Comparison of ENCODE assay signal across 21 mouse cellular contexts in genomic region chr4:30312438-30312837, GRCm38 (mm10).
DNase-seq lines count a peak whose midpoint lies in the region; ATAC-seq and TF ChIP-seq lines count a peak whose summit lies in the region.
"Had no signal": no experiment of that assay in that cellular context is flagged by ENCODE, and none has a peak within 500 bp of the region (broad histone marks: within the 10 kb centered on the region; RNA-seq: fewer than 3 reads in every experiment).

No protein-coding gene starts in this region.

- no peak overlapping the region for H3K27ac ChIP-seq in limb, embryonic 14.5 days (replicated peaks; ENCODE audit: low read depth, low read length)
- no peak overlapping the region for H3K27ac ChIP-seq in limb, embryonic 10.5 days
- no peak overlapping the region for H3K27ac ChIP-seq in forebrain, postnatal 0 days (ENCODE audit: low read depth, low read length)
- peak overlapping the region; percentile 59 for H3K27ac ChIP-seq in midbrain, embryonic 13.5 days
- H3K27ac ChIP-seq: heart, embryonic 15.5 days; limb, embryonic 15.5 days had no signal

- TF ChIP-seq CTCF in forebrain, postnatal 0 days (IDR thresholded peaks at IDR 0.05; ENCODE audit: low read depth): no peak

- H3K4me2 ChIP-seq in limb, embryonic 14.5 days (replicated peaks; ENCODE audit: low read depth, low read length, severe bottlenecking): no peak overlapping the region
- no peak overlapping the region for H3K4me2 ChIP-seq in forebrain, postnatal 0 days (ENCODE audit: low read depth)
- H3K4me2 ChIP-seq in midbrain, embryonic 13.5 days (replicated peaks): peak overlapping the region; percentile 31
- H3K4me2 ChIP-seq: heart, embryonic 15.5 days; limb, embryonic 15.5 days had no signal

- ATAC-seq in limb, embryonic 14.5 days (ENCODE audit: low FRiP score, low read depth): no peak
- no peak for ATAC-seq in forebrain, postnatal 0 days
- peak; percentile 73 for ATAC-seq in midbrain, embryonic 13.5 days
- ATAC-seq: activated CD4-positive, CD25-positive, alpha-beta regulatory T cell, adult 4 months; Patski had no signal

- H3K27me3 ChIP-seq in limb, embryonic 14.5 days (ENCODE audit: control insufficient read depth, insufficient read depth, low read length): no peaks in the 10 kb centered on the region
- no peaks in the 10 kb centered on the region for H3K27me3 ChIP-seq in limb, embryonic 10.5 days (ENCODE audit: low read depth, poor library complexity, severe bottlenecking)
- no peaks in the 10 kb centered on the region for H3K27me3 ChIP-seq in forebrain, postnatal 0 days (ENCODE audit: insufficient read depth, low read length)
- H3K27me3 ChIP-seq in midbrain, embryonic 13.5 days: no peaks in the 10 kb centered on the region
- H3K27me3 ChIP-seq: heart, embryonic 15.5 days; limb, embryonic 15.5 days; Patski had no signal

- no peak overlapping the region for H3K4me3 ChIP-seq in limb, embryonic 14.5 days (replicated peaks; ENCODE audit: low read length)
- no peak overlapping the region for H3K4me3 ChIP-seq in limb, embryonic 10.5 days
- H3K4me3 ChIP-seq in forebrain, postnatal 0 days (ENCODE audit: low read depth, low read length): no peak overlapping the region
- H3K4me3 ChIP-seq in midbrain, embryonic 13.5 days (replicated peaks): no peak overlapping the region
- H3K4me3 ChIP-seq: heart, embryonic 15.5 days; limb, embryonic 15.5 days had no signal

- no peaks in the 10 kb centered on the region for H3K36me3 ChIP-seq in limb, embryonic 14.5 days (ENCODE audit: control insufficient read depth, insufficient read depth, low read length)
- H3K36me3 ChIP-seq in limb, embryonic 10.5 days: no peaks in the 10 kb centered on the region
- no peaks in the 10 kb centered on the region for H3K36me3 ChIP-seq in forebrain, postnatal 0 days (ENCODE audit: insufficient read depth)
- no peaks in the 10 kb centered on the region for H3K36me3 ChIP-seq in midbrain, embryonic 13.5 days
- H3K36me3 ChIP-seq: heart, embryonic 15.5 days; limb, embryonic 15.5 days had no signal

- no peaks in the 10 kb centered on the region for H3K9me3 ChIP-seq in limb, embryonic 14.5 days (ENCODE audit: control insufficient read depth, low read length)
- H3K9me3 ChIP-seq in limb, embryonic 10.5 days (replicated peaks): no peaks in the 10 kb centered on the region
- no peaks in the 10 kb centered on the region for H3K9me3 ChIP-seq in forebrain, postnatal 0 days (ENCODE audit: low read length)
- H3K9me3 ChIP-seq in midbrain, embryonic 13.5 days: no peaks in the 10 kb centered on the region
- H3K9me3 ChIP-seq: heart, embryonic 15.5 days; limb, embryonic 15.5 days had no signal

- WGBS in limb, embryonic 14.5 days: 53% methylated on average over 2 of the region's 2 CpGs
- 82% methylated on average over 2 of the region's 2 CpGs for WGBS in limb, embryonic 10.5 days
- 8% methylated on average over 2 of the region's 2 CpGs for WGBS in forebrain, postnatal 0 days
- 15% methylated on average over 2 of the region's 2 CpGs for WGBS in midbrain, embryonic 13.5 days

- no peaks in the 10 kb centered on the region for H3K4me1 ChIP-seq in limb, embryonic 14.5 days (ENCODE audit: control insufficient read depth, insufficient read depth, low read length)
- H3K4me1 ChIP-seq in limb, embryonic 10.5 days: peaks cover 6% of the 10 kb centered on the region; the same call in 1 of the 2 replicates
- H3K4me1 ChIP-seq in forebrain, postnatal 0 days (ENCODE audit: insufficient read depth): peaks cover 5% of the 10 kb centered on the region; the same call in 1 of the 2 replicates
- peaks cover 15% of the 10 kb centered on the region for H3K4me1 ChIP-seq in midbrain, embryonic 13.5 days (replicated peaks)
- H3K4me1 ChIP-seq: heart, embryonic 15.5 days; limb, embryonic 15.5 days had no signal

- H3K9ac ChIP-seq in limb, embryonic 14.5 days (ENCODE audit: low read depth, low read length, severe bottlenecking): no peak overlapping the region
- H3K9ac ChIP-seq in forebrain, postnatal 0 days: no peak overlapping the region
- H3K9ac ChIP-seq in midbrain, embryonic 13.5 days (replicated peaks): no peak overlapping the region
- H3K9ac ChIP-seq: heart, embryonic 15.5 days; limb, embryonic 15.5 days had no signal

- TF ChIP-seq POLR2A in limb, embryonic 14.5 days (IDR thresholded peaks at IDR 0.05; ENCODE audit: borderline replicate concordance, extremely low read depth, insufficient read depth, insufficient read length): no peak

- peak; percentile 6 for DNase-seq in limb, embryonic 14.5 days (ENCODE audit: low spot score)
- no peak for DNase-seq in limb, embryonic 10.5 days (ENCODE audit: low spot score)
- DNase-seq in forebrain, postnatal 0 days: peak; percentile 4
- no peak for DNase-seq in lung, postnatal 36 days
- no peak for DNase-seq in gastrocnemius, adult 18-20 months (ENCODE audit: low spot score)
- DNase-seq in urinary bladder, postnatal 36 days (ENCODE audit: low spot score in 2 of 2): no peak
- DNase-seq: adrenal gland, postnatal 14 days; B cell, adult 2 months; cerebellum, adult 9-10 months; gastrocnemius, postnatal 10 days; heart, adult 18-20 months; kidney, adult 2 months; kidney, postnatal 36 days; lung, postnatal 14 days; right cerebral cortex, postnatal 25 days; thymus, postnatal 36 days had no signal

Comparison
In these comparisons a context has a peak if more than half of its experiments do, and no peak if none do; other contexts are left out.
1. DNase-seq: peak in limb, embryonic 14.5 days (single experiment) and forebrain, postnatal 0 days (single experiment); none in limb, embryonic 10.5 days (single experiment), lung, postnatal 36 days (single experiment), gastrocnemius, adult 18-20 months (single experiment) and urinary bladder, postnatal 36 days (0 of 2).